Mouse (Mus musculus): ENCODE results near the gene Primpol.

Gene Primpol

DNA sequence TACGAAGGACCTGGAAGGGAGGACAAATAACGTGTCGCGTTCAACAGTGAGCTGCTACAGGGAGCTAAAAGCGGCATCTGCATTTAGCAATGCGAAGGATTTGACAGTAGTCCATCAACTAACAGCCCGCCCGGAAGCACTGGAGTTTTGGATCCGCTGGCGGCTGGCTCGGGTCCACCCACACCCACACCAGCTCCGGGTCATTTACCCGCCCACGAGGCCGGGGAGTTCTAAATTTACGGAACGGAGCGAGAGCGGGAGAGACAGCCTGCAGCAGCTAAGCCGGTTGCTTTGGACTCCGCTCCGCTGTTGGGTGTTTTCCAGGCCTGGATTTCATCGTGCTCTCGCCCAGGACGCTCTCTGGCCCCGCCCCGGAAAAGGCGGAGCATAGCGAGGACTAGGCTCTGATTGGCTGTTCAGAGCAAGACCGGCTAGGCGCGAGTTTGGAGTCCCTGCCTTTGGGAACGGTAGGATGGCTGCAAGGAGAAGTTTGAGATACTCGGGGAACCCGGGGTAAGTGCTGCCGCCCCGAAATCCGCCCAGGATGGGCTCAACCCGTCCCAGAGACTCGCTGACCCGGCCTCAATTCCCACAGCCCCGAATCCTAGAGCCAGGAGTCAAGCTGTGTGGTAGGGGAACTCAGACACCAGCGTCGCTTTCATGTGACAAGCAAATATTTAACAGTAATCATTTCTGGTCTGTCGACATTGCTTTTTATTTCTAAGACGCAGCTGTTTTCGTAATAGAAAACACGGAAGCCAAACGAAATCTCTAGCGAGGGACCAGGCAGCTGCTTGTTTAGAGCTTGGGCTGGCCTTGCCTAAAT is 65.2 kb downstream of the Primpol start, which contains the start of gene Cenpu:
Gene Cenpu (plus strand): TSS at position 414 of the 826 bp plus-strand sequence.
- peak; percentile 99 to 100 for DNase-seq

GRCm38 (mm10) chr8:46551029-46551428 is 66.0 kb downstream of the Primpol start:
- DNase-seq, result no peak

DNA sequence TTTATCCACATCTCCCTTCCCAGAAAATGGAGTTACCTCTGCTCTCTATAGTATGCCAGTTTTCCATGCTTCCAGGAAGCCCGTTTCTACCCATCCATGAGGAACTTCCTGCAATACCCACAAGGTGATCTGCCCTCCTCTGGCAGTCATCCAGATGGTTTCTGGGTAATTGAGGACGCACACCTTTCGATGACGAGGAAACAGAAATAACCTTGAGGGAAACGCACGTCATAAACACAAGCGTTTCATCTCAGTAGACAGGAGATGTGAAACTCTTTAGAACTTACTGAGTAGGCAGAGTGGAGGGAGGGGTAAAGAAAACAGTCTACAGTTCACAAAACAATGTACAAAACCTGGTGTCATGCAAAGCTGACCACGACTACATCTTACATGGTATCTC is 67.0 kb downstream of the Primpol start:
- DNase-seq, result no peak

DNA sequence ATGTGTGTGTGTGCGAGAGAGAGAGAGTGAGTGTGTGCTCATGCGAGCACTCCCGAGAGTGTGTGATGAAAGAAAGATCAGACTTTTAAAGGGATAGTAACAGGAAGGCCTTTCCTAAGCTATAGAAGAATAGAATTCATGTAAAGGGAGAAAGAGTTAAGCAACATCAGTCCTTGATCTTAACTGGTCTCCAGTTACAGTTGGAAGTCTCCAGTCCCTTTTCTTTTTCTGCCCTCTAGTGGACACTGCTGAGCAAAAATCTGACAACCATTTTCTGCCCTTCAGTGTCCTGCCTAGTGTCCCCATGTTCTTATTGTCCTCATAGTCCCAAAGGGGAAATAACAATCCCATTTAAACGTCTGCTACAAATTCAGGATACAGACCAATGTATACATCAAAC is 69.8 kb downstream of the Primpol start:
- DNase-seq, result peak; percentile 60 to 64

GRCm38 (mm10) chr8:46546431-46547176 is 70.4 kb downstream of the Primpol start:
- peak; percentile 91 to 95 for DNase-seq

DNA sequence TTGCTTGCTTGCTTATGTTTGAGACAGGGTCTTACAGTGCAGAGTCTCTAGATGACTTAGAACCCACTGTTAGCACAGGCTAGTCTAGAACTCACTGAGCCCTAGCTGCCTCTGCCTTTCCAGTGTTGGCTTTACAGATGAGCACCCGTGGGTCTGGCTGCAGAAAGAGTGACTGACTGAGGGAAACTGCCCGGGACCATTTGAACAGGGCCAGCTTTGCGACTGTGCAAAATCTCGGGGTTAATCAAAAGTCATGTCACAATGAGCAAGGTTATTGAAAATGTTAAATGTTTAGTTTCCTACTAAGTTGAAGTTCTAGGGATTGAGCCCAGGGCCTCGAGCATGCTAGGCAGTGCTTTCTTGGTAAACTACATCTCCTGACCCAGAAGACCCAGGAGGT is 71.2 kb downstream of the Primpol start:
- DNase-seq, result peak; percentile 32 to 54

DNA sequence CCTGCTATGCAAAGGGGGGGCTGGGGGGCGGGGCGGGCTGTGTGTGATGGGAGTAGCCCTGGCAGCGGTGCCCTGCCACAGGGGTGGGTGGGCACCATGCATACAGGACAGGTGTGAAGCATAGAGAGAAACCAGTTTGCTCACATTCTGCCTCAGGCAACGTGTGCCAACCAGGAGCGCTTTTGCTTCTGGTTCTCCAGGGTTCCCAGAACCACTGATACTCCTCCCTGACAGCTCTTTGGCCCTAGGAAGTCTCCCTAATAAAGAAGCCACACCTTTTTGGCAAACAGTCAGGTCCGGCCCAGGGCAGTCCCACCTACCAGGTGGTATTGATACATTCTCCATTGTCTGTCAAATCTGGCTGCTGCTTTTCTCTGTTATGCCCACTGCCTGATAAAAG is 73.3 kb downstream of the Primpol start:
- no peak for DNase-seq

DNA sequence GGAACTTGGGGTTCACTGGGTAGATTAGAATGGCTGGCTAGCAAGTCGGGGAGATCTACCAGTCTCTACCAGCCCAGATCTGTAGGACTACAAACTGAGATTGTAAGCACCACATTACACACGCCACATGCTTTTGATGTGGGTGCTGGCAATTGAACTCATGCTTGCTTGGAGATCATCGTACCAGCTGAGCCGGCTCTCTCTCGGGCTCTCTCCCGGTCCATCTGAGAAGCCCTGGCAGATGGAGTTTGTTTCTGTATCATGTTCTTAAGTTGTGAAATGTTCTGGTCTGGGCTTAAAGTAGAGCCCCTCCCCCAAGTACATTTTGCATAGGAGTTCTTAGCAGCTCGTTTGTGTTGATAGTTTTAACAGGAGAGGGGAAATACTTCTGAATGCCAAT is 73.8 kb downstream of the Primpol start:
- no peak for DNase-seq

DNA sequence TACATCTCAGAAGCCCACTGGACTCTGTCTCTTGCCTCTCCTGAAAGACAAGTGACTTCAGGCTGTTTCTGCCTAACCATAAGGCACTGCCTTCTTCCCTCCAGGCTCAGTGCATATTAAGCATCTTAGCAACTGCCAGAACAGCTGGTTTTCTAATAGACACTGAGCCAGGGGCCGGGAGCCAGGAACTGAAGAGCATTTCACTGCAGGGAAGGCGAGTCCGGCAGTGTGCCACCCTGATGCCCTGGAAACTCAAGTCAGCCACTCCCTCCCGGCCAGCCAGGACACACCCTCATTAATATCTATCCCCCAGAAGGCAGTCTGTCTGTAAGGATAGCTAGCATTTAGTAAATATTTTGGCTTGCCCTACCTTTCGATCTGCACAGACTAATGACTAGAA is 77.3 kb downstream of the Primpol start:
- peak; percentile 45 to 61 for DNase-seq

- DNase-seq, result no peak
These were observed 83.1 kb downstream of the Primpol start for GRCm38 (mm10) chr8:46533926-46534325.

DNA sequence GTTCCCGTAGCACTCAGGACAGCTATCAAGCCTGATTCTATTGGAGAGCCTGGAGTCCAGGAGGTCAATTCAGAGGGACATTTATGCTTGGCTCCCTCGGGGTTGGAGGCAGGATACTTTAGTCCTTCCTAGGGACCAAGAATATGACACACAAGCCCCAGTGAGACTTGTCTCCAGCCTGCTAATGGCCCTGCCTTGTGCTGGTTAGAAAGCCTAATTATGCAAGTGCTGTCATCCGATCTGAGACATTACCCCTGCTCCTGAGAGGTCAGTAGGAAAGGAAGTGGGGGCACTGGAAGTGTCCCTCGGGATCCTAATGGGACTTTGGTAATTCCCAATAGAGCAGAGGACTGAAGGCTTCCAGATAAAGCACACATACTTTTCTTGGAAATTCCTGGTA is 86.5 kb downstream of the Primpol start:
- no peak for DNase-seq

DNA sequence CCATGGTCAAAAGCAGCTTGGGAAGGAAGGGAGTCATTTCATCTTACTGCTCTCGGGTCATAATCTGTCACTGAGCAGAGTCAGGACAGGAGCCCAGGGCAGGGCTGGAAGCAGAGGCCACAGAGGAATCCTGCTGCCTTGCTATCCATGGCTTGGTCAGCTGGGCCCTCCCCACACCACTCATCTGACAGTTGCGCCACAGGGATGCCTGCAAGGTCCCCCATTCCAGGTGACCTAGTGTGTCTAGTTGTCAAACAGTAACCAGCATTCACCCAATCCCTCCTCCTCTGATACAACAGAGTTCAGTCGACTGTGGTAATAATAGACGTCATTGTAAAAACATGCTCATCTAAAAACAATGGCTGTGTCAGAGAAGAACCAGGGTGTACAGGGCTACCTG is 87.5 kb downstream of the Primpol start:
- peak; percentile 44 to 76 for DNase-seq

- peak; percentile 66 to 72 for DNase-seq
These were observed 90.2 kb downstream of the Primpol start for GRCm38 (mm10) chr8:46526821-46527220.

DNA sequence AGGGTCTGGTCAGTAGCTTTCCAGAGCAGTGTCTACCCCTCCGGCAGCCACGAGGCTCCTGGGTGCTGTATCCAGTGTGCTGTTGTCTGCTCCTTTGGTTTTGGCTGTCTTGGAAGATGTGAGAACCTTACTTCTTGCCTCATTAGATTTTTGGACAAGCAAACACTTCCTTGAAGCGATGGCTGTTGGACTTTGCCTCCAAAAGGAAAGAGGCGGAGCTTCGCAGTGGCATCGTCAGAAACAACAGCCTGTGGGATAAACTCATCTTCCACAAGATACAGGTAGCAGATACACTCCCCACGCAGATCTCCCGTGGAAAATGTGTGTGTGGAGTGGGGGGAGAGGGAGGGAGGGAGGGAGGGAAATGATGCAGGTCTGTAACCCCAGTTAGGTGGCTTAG is 90.9 kb downstream of the Primpol start:
- peak; percentile 52 to 64 for DNase-seq

Measured in kidney, postnatal 25 days (tissue).